Mouse (Mus musculus) heart, postnatal 14 days (tissue): ENCODE results near the gene Usp45. TPM values are rescaled to one million over a fixed set of nuclear protein-coding genes. Genes with fewer than 3 reads are reported as not detected.

ENCODE experiments used
- total RNA-seq, 2 experiments: library from RNA; stranded (reverse); gene quantifications; 2 replicates each; pipeline ENCODE4 v1.2.3; 2021

Gene Usp45
- total RNA-seq, 2 experiments from 2014 or later = 12.6 to 17.1 TPM

Other genes starting within 250 kb of the Usp45 start
- not detected for gene Prdm13, start 81.2 kb upstream of the Usp45 start, total RNA-seq
- gene Ccnc, start 39.5 kb upstream of the Usp45 start, total RNA-seq = 10 to 100 TPM; 13.7 to 17.2 TPM
- gene Tstd3, start 56 bp downstream of the Usp45 start, total RNA-seq = 10 to 100 TPM; 12.5 TPM
- gene Pnisr, start 80.4 kb downstream of the Usp45 start, total RNA-seq = 10 to 100 TPM; 38.7 to 56.3 TPM
- gene Coq3, start 112.5 kb downstream of the Usp45 start, total RNA-seq = 10 to 100 TPM; 32.4 to 34.2 TPM
- 1 to 10 TPM in 1 of 2 experiments, under 1 TPM in 1; 0.79 to 1.0 TPM for gene Faxc, start 164.2 kb downstream of the Usp45 start, total RNA-seq